Mouse (Mus musculus) MN1 (cell line): Measurements from ENCODE around the gene Nme6.
A peak's percentile ranks its signal among the peaks of the same experiment; 100 is the strongest.
"Not testable (repeated sequence)": the region's sequence is repeated elsewhere in the genome, so short reads cannot be mapped to it uniquely, and the experiment has no call there.

Experiments
- DNase-seq: peaks from one replicate; pipeline ENCODE4 v3.0.0-alpha.2; 2016; ENCODE audit warnings: low spot score

Gene Nme6

GRCm38 (mm10) chr9:109832391-109833087 lies at the start of gene Nme6:
Gene Nme6, plus strand, starts transcription at chr9:109832749.
- peak; percentile 86 for DNase-seq

- DNase-seq: not testable (repeated sequence)
Measured at GRCm38 (mm10) chr9:109790570-109790969, 42.0 kb upstream of the Nme6 start, which contains the start of gene Fbxw27. Gene Fbxw27, minus strand, starts transcription at chr9:109790670.

GRCm38 (mm10) chr9:109795221-109795620 lies 37.3 kb upstream of the Nme6 start:
- DNase-seq: peak; percentile 83

- DNase-seq: peak; percentile 51
Measured at GRCm38 (mm10) chr9:109795811-109796210, 36.7 kb upstream of the Nme6 start.

- DNase-seq: peak; percentile 27
Measured at GRCm38 (mm10) chr9:109798051-109798450, 34.5 kb upstream of the Nme6 start.

- not testable (repeated sequence) for DNase-seq
Measured at GRCm38 (mm10) chr9:109805596-109805995, 27.0 kb upstream of the Nme6 start.

- DNase-seq: no peak
Measured at GRCm38 (mm10) chr9:109806260-109806659, 26.3 kb upstream of the Nme6 start.

GRCm38 (mm10) chr9:109806695-109807293 lies 25.8 kb upstream of the Nme6 start:
- DNase-seq: no peak

GRCm38 (mm10) chr9:109807898-109808297 lies 24.7 kb upstream of the Nme6 start:
- no peak for DNase-seq

- no peak for DNase-seq
Measured at GRCm38 (mm10) chr9:109811980-109812379, 20.6 kb upstream of the Nme6 start, which contains the start of gene Spink8. Gene Spink8, plus strand, starts transcription at chr9:109812280.

GRCm38 (mm10) chr9:109813424-109813823 lies 19.1 kb upstream of the Nme6 start:
- no peak for DNase-seq

- no peak for DNase-seq
Measured at GRCm38 (mm10) chr9:109816341-109816740, 16.2 kb upstream of the Nme6 start.

GRCm38 (mm10) chr9:109825739-109826138 lies 6.8 kb upstream of the Nme6 start:
- DNase-seq: no peak

- DNase-seq: no peak
Measured at GRCm38 (mm10) chr9:109826181-109826580, 6.4 kb upstream of the Nme6 start.

- DNase-seq: no peak
Measured at GRCm38 (mm10) chr9:109833088-109833412, 501 bp downstream of the Nme6 start.

GRCm38 (mm10) chr9:109849312-109849758 lies 16.8 kb downstream of the Nme6 start, which contains the start of gene Camp:
Gene Camp, minus strand, starts transcription at chr9:109849617.
- DNase-seq: peak; percentile 33

GRCm38 (mm10) chr9:109850099-109850498 lies 17.6 kb downstream of the Nme6 start:
- DNase-seq: no peak

- DNase-seq: no peak
Measured at GRCm38 (mm10) chr9:109854341-109854740, 21.8 kb downstream of the Nme6 start.

- no peak for DNase-seq
Measured at GRCm38 (mm10) chr9:109855947-109856346, 23.4 kb downstream of the Nme6 start.

GRCm38 (mm10) chr9:109862397-109863044 lies 30.0 kb downstream of the Nme6 start:
- peak; percentile 85 for DNase-seq

GRCm38 (mm10) chr9:109863085-109863484 lies 30.5 kb downstream of the Nme6 start:
- peak; percentile 35 for DNase-seq

GRCm38 (mm10) chr9:109866218-109866617 lies 33.7 kb downstream of the Nme6 start:
- DNase-seq: no peak

GRCm38 (mm10) chr9:109870983-109871572 lies 38.5 kb downstream of the Nme6 start:
- no peak for DNase-seq
